Mouse (Mus musculus): ENCODE measurements around the gene Got2. TPM values are rescaled to one million over a fixed set of nuclear protein-coding genes. Genes with fewer than 3 reads are reported as not detected.
"Not testable (repeated sequence)": the region's sequence is repeated elsewhere in the genome, so short reads cannot be mapped to it uniquely, and the experiment has no call there.

Got2 gene
- total RNA-seq, 2 experiments from 2014 or later: 239 to 242 TPM

DNA sequence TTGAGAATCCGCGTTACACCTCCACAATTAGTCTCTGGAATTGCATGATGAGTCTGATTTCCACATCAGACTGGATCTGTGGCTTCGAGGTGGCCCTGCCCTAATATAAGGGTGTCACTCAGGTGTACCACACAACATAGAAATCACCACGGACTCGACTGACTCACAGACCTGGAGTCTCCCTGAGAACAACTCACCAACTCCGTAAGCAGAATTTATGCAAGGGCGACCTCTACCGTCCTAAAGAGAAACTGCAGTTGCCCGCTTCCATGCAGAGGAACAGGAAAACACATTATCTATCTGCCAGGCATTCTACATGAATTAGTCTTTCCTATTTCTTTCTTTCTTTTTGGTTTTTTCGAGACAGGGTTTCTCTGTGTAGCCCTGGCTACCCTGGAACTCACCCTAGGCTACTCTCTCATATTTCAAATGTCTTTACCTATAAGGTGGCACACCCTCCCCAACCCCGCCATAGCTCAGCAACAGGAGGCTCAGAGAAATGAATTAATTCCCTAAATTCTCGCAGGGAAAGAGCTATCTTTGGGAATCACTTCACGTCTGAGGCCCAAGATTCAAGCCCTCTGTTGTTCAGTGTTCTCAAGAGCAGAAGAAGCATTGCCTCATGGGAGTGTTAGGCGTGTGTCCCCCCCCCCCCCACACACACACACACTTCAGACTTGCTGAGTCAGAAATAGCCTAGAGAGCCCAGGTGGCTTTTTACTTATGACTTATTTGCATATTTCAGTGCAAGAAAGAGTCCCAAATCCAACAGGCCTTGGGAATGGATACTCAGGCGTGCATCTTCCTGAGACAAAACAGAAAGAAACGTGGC lies 55.5 kb downstream of the Got2 start:
- intact Hi-C loops (cut with DNase I): loop anchor here (10.0 kb wide), 2 partner anchors 82 to 118 kb away; partner anchors contain the start of gene Setd6
- DNase-seq (ENCODE audit: low spot score in 2 of 2): peak; percentile 90 to 92

- DNase-seq (ENCODE audit: low spot score in 2 of 2): no peak
These were observed 58.2 kb downstream of the Got2 start for GRCm38 (mm10) chr8:95830144-95830543.

GRCm38 (mm10) chr8:95825162-95825561 lies 63.2 kb downstream of the Got2 start, which contains the start of gene Sap18b:
Gene Sap18b (plus strand): TSS chr8:95825346.
- intact Hi-C loops (cut with DNase I); DNase-seq (ENCODE audit: low spot score in 2 of 2): not testable (repeated sequence)

More at GRCm38 (mm10) chr8:95830144-95830543, 58.2 kb downstream of the Got2 start:
- intact Hi-C loops (cut with DNase I): loop anchor here (10.0 kb wide), 2 partner anchors 85 to 115 kb away; partner anchors contain the start of gene Setd6

DNA sequence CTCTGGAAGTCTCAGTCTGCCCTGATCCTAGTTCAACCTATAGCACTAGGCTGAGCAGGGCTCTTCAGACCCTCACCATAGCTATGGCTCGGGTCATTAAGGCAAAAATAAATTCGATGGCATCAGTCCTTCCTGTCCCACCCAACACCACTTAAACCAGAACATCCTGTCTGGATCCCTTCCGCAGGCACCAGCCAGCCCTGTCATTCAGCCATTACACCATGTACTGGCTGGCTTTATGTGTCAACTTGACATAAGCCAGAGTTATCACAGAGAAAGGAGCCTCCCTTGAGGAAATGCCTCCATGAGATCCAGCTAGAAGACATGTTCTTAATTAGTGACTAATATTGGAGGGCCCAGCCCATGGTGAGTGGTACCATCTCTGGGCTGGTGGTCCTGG lies 65.6 kb downstream of the Got2 start:
- intact Hi-C loops (cut with DNase I): no loop called here
- DNase-seq (ENCODE audit: low spot score in 2 of 2): no peak

DNA sequence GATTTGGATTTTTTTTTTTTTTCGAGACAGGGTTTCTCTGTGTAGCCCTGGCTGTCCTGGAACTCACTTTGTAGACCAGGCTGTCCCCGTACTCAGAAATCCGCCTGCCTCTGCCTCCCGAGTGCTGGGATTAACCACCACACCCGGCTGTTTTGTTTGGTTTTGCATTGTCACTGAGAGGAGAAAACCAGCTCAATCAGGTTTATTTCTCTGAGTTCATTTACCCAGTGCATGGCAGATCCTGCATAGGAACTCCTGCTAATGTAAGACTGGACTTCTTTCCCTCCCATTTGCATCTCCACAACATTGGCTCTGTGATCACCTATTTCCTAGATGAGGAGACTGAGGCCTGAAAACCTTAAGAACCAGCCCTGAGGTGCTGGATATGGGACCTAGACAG lies 66.3 kb downstream of the Got2 start:
- DNase-seq (ENCODE audit: low spot score in 2 of 2): no peak
- intact Hi-C loops (cut with DNase I): no loop called here

DNA sequence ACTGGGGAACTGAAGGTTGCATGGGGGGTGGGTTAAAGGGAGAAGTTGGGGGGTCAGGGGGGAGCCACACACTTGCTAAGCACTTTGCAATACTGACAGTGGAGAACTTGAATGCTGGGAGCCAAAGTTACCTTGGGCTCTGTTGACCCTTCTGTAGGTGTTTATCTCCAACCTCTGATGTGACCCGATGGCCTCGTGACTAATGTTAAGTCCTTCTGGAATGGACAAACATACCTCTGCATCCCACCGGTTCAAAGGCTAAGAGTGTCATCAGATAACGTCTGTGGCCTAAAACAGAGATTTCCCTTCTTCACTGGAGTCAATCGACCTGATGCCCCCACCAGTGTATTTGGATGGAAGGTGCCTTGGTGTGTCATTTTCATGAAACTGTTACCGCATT lies 67.1 kb downstream of the Got2 start:
- intact Hi-C loops (cut with DNase I): no loop called here
- no peak for DNase-seq (ENCODE audit: low spot score in 2 of 2)

GRCm38 (mm10) chr8:95818211-95818610 lies 70.1 kb downstream of the Got2 start:
- DNase-seq (ENCODE audit: low spot score in 2 of 2): no peak
- intact Hi-C loops (cut with DNase I): no loop called here

GRCm38 (mm10) chr8:95817597-95817996 lies 70.8 kb downstream of the Got2 start:
- intact Hi-C loops (cut with DNase I): no loop called here
- DNase-seq (ENCODE audit: low spot score in 2 of 2): no peak

GRCm38 (mm10) chr8:95816044-95816708 lies 72.2 kb downstream of the Got2 start:
- intact Hi-C loops (cut with DNase I): no loop called here

More at GRCm38 (mm10) chr8:95816044-95816708, 72.2 kb downstream of the Got2 start:
- no peak for DNase-seq (ENCODE audit: low spot score in 2 of 2)

Other genes with a start within 250 kb of the Got2 start
- 1,000 to 10,000 TPM; 1,641 to 1,725 TPM for gene Ndrg4, start 211.6 kb downstream of the Got2 start, total RNA-seq (2021)
- gene Setd6, start 172.7 kb downstream of the Got2 start, total RNA-seq (2021): 10 to 100 TPM; 15.8 to 17.4 TPM
- gene Cnot1, start 81.1 kb downstream of the Got2 start, total RNA-seq (2021): 100 to 1,000 TPM; 126 to 132 TPM
- 10 to 100 TPM; 95.6 to 98.2 TPM for gene Sap18b, start 63.2 kb downstream of the Got2 start, total RNA-seq (2021)
- 10 to 100 TPM; 29.8 to 32.0 TPM for gene Slc38a7, start 35.0 kb downstream of the Got2 start, total RNA-seq (2021)